Mouse (Mus musculus): Measurements from ENCODE around the gene Dmc1.

The Dmc1 gene

DNA sequence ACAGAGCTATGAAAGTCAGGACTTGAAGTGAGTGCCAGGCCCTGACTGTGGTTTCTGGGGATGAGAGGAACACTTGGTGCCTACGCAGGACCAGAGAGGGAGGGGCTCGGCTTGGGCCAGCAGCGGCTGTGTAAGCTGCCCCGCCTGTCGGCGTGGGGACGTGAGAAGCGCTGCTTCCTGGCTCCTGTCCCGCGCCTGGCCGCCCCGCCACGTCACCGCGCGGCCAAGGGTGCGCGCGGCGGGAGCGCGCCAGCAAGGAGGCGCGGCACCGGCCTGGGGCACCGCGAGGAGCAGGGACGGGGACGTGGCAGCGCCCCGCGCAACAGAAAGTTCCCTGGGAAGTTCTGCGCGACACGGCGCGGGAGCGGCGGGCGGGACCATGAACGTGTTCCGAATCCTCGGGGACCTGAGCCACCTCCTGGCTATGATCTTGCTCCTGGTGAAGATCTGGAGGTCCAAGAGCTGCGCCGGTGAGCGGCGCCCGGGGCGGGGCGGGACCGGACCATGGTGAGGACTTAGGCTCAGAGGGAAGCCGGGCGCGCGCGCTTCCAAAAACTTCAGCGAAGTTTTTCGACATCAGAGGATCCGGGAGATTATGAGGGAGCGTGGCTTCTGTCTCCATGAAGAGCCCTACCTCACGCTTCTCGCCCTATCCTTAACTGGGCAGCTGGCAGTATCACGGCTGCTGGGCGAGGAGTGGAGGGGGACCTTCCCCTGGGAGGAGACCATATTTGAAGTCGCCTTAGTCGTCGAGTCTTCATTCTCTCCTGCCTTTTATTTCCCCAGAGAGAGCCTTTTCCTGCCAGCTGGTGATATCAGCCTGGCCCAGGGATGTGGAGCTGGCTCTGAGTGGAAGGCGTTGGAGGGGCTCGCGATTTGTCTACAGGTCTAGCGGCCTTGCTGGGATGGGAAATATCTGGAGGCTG, 88.5 kb downstream of the Dmc1 start, which contains the start of gene Kdelr3:
Kdelr3 (plus strand) TSS at position 241 of the 926 bp plus-strand sequence.
- no peak for DNase-seq (ENCODE audit: low read depth in 1 of 2, low spot score in 2 of 2)

GRCm38 (mm10) chr15:79513940-79514339, 91.0 kb downstream of the Dmc1 start:
- DNase-seq (ENCODE audit: low read depth in 1 of 2, low spot score in 2 of 2) = no peak

GRCm38 (mm10) chr15:79511553-79512320, 93.2 kb downstream of the Dmc1 start:
- DNase-seq (ENCODE audit: low read depth in 1 of 2, low spot score in 2 of 2) = no peak
